Mouse (Mus musculus): ENCODE measurements around the gene Xylt1. TPM values are rescaled to one million over a fixed set of nuclear protein-coding genes. Genes with fewer than 3 reads are reported as not detected.

The Xylt1 gene
- total RNA-seq, 2 experiments from 2014 or later, result 2.5 TPM

GRCm38 (mm10) chr7:117548301-117548700 is 167.5 kb downstream of the Xylt1 start:
- no peak for DNase-seq
- intact Hi-C loops (cut with DNase I), result no loop called here

GRCm38 (mm10) chr7:117550916-117551549 is 170.3 kb downstream of the Xylt1 start:
- DNase-seq, result no peak
- intact Hi-C loops (cut with DNase I), result loop anchor here (5.0 kb wide), 2 partner anchors 89 to 169 kb away; partner anchors contain the start of gene Xylt1

DNA sequence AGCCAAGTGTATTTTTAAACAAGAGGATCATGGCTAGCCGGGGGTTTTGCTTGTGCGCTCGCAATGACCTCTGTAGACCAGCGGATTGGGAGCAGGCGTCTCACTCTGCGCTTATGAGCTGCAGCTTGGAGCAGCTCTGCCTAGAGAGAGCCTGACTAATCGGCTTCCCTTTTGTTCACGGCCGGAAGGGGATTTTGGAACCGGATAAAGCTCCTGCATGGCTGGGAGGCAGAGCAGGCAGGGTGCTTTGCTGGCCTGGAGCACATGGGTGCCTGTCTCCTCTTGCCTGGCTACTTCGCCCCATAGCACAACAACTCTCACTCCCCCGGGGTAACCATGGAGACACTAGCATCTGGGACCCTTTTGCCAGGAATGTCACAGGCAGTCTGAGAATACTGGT is 172.4 kb downstream of the Xylt1 start:
- intact Hi-C loops (cut with DNase I), result loop anchor here (5.0 kb wide), 2 partner anchors 91 to 171 kb away; partner anchors contain the start of gene Xylt1
- peak; percentile 26 to 32 for DNase-seq

DNA sequence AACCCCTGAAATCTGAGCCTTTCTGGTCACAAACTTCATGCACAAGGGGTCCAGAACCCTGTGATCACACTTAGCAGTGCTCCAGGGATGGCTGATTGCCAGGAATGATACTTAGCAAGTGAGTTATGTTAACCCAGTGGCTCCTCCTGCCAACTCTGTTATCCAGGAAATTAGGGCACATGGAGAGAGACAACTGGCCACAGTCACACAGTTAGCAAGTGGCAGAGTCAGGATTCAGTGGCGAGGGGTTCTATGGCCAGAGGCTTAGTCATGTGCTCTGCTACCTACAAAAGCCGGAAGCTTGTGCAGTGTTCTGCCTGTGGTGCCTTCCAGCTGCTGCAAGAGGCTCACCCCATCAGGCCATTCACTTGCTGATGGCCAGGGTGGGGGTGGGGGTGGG is 175.0 kb downstream of the Xylt1 start:
- intact Hi-C loops (cut with DNase I), result no loop called here
- no peak for DNase-seq

DNA sequence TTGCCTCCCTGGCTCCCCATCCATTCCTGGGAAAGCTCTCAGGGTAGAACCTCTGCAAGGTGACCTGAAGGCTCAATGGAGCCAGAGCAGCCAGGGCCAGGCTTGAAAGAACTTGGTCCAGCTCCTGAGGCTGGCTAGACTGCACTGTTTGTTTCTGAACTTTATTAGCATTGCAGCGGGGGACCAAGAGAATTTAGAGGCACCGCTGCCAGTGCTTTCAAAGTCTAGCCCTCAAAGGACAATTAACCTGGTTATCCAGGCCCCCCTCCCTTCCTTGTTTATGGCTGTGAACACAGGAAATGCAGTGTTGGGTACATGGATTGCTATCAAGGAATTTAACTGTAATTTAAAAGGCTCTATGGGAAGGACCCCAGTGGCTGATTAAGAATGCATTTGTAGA is 177.4 kb downstream of the Xylt1 start:
- intact Hi-C loops (cut with DNase I), result no loop called here
- DNase-seq, result no peak

DNA sequence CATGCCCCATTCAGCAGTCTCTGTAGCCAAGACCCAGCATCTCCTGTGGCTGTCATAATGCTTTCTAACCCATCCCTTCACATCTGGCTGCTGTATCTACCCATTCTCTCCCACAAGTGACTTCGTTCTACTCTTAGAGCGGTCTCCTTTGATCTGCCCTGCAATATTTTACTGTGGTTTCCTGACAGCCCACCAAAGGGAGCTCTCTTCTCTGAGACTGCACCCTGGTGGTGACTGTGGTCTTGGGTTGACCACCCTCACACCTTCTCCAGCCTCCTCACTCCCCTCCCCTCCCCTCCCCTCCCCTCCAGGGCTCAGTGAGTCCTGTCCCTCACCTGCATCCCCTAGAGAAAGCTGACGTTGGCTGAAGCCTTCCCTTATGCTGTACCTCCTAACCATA is 178.3 kb downstream of the Xylt1 start:
- intact Hi-C loops (cut with DNase I), result no loop called here
- no peak for DNase-seq

DNA sequence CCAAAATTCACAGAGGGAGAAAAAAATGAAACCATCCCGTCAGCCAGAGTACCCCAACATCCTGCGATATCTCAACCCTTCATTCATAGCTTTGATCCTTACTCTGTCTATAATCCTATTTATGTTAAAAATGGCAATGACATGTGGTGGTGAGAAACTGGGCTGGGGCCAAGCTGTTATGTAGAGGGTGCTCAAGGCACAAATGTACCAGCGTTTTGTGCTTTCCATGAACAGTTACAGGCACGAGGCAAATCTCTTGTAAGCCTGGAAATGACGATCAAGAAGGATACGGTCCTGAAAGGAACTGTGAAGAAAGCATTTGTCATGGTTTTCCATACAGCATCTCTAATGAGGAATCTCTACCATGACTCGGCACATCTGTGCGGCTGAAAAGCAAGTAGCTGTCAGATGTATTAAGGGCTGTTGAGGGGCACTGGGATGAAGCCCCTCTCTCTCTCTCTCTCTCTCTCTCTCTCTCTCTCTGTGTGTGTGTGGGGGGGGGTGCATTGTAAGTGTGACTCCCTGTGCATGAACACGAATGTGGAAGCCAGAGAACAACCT is 183.2 kb downstream of the Xylt1 start:
- no peak for DNase-seq
- intact Hi-C loops (cut with DNase I), result no loop called here

DNA sequence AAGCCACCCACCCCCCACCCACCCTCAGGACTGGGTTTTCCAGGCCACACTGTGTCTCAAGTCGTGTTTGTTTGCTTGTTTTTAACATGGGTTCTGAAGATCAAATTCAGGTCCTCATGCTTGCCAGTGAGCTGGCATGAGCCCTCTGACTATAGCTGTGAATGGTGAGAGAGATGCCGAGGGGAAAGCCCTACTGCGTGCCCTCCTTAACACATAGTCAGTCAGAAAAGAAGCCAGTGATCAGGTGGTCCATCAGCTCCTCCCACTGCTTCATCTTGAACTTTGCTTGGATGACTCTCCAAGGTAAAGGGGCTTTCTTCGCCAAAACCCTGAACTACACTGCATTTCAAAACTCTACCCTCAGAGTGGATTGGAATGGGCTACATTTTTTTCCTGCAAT is 183.8 kb downstream of the Xylt1 start:
- intact Hi-C loops (cut with DNase I), result no loop called here
- DNase-seq, result no peak

DNA sequence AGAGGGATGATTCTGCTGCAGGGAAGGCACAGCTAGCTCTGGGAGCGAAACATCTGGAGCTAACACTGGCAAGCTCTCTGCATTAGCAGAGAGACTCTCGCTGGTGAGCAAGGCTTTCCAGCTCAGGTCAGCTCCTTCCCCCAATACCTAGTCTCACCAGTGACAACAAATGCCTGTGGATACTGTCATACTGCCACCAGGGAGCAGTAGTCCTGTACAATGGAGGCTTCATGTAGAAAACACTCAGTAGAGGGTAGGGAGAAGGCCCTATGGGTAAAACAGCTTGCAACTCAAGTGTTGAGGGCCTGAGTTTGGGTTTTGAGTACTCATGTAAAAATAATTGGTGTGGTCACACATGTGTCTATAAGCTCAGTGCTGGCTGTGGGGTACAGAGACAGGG is 185.3 kb downstream of the Xylt1 start:
- intact Hi-C loops (cut with DNase I), result no loop called here
- no peak for DNase-seq

GRCm38 (mm10) chr7:117566833-117567232 is 186.1 kb downstream of the Xylt1 start:
- intact Hi-C loops (cut with DNase I), result no loop called here
- no peak for DNase-seq

GRCm38 (mm10) chr7:117567252-117567651 is 186.5 kb downstream of the Xylt1 start:
- intact Hi-C loops (cut with DNase I), result no loop called here

GRCm38 (mm10) chr7:117567653-117568340 is 187.0 kb downstream of the Xylt1 start:
- intact Hi-C loops (cut with DNase I), result no loop called here
- DNase-seq, result no peak

More at GRCm38 (mm10) chr7:117567252-117567651, 186.5 kb downstream of the Xylt1 start:
- no peak for DNase-seq

DNA sequence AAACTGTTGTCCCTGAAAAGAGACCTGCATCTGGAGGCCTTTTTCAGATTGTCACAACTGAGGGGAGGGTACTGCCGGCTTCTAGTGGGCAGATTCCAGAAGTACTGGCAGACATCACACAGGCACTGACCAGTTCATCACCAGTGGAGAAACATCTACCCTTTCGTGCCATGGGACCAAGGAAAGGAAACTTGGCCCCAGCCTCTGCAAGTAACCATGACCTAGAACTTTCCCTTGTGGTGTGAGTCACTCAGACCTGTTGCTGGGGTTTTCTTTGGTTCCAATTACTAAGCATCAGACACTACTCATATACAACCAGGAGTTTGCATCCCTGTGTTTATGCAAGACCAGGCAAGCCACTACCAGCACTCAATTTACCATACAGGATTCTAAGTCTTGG is 190.4 kb downstream of the Xylt1 start:
- DNase-seq, result no peak
- intact Hi-C loops (cut with DNase I), result no loop called here

DNA sequence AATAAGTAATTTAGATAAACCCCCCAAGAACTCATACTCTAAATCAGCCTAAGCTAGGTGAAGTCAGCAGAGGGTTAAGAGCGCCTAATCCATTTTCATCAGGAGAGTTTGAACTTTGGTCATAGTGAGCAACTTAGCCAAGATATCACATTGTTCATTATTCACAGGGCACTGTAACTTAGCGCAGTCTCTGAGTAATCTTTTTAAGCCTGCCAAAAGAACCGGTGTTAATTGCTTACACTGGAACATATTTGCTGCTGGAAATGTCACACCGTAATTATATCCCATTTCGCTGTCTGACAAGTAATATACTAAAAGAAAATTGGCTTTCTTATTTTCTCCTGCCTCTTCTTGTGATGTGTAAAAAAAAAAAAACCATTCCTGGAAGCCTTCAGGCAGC is 190.9 kb downstream of the Xylt1 start:
- intact Hi-C loops (cut with DNase I), result no loop called here
- no peak for DNase-seq

GRCm38 (mm10) chr7:117573170-117573569 is 192.4 kb downstream of the Xylt1 start:
- intact Hi-C loops (cut with DNase I), result no loop called here

GRCm38 (mm10) chr7:117575417-117575816 is 194.6 kb downstream of the Xylt1 start:
- intact Hi-C loops (cut with DNase I), result no loop called here
- no peak for DNase-seq

More at GRCm38 (mm10) chr7:117573170-117573569, 192.4 kb downstream of the Xylt1 start:
- peak in 1 of 2 experiments; percentile 11 for DNase-seq

DNA sequence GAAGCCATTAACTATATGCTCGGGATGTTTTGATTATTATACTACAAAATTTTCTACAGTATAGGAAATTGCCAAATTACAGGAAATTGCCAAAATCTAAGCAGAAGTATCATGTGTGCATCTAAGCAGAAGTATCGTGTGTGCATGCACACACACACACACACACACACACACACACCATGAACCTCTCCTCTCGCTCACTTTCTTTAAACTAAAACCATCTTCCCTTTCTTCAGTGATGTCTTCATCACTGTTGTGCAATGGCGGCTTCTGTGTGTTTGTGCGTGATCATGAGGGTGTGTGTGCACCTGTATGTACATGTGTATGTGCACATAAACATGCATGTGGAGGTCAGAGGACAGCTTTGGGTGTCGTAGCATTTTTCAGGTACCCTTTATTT is 196.3 kb downstream of the Xylt1 start:
- DNase-seq, result no peak
- intact Hi-C loops (cut with DNase I), result no loop called here

DNA sequence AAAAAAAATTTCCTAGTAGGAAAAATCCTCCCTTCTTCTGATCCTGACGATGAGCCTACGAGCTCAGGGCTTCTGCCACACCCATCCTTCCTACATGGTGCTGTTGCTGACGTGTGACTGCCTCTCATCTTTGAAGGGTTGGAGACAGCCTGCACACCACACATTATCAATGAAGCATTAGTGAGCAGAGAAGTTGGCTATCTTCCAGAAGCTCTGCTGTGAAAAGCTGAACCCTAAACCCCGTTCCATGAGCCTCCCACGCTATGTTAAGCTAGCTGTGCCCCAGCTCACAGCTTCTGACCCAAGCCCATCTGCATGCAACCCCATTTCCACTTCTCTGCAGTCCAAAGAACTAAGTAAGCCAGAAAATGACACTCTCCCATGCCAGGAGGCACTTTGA is 204.4 kb downstream of the Xylt1 start:
- no peak for DNase-seq
- intact Hi-C loops (cut with DNase I), result no loop called here

- no peak for DNase-seq
- intact Hi-C loops (cut with DNase I), result no loop called here
Measured at GRCm38 (mm10) chr7:117586811-117587210, 206.0 kb downstream of the Xylt1 start.

DNA sequence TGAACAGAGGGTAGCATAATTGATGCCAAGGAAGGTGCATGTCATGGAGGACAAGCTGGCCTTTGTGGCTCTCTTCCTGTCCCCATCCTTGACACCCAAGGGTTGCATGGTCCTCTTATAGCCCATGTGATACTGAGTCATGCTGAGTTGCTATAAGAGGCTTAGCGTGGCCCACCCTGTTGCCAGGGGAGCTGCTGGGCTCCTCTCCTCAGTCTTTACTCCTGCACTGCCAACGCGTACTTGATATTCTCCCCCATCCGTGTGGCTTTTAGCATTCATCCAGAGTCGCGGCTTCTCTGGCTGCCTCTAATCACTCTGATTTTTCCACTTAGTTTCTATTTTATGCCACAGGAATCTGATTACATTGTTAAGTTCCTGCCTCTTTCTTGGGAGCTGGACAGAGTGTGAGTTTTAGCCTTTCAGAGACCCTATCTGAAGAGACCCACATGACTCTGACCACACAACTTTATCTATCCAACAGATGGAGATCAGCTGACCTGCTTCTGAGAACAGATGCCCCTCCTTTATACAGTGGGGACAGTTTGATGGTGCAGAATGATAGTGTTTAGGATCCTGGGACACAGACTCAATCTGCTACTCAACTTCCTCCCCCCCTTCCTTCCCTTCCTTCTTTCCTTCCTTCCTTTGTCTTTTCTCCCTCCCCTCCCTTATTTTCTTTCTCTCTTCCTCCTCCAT is 206.6 kb downstream of the Xylt1 start:
- intact Hi-C loops (cut with DNase I), result no loop called here
- no peak for DNase-seq

DNA sequence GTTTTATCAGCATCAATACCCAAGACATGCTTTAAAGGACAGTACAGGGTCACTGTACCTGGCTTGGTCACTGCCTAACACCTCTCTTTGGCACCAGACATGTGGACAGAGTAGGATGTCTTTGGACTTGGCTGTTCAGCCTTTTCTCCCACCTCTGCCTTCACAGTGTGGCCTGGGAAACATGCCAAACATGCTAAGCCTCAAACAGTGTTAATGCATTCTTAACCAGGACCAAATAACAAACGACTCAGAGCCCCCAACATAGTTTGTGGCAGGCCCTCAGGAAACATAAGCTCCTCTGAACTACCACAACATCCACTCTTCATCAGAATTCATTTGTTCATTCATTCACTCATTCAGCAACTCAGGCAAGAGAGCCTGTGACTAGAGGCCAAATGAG is 207.6 kb downstream of the Xylt1 start:
- no peak for DNase-seq

More for the DNA sequence above, 207.6 kb downstream of the Xylt1 start:
- intact Hi-C loops (cut with DNase I), result no loop called here
